Mouse (Mus musculus) megakaryocyte, embryonic 14.5 days (primary cell): Measurements from ENCODE around the gene Trpc3.

Experiments used
- FLI1 ChIP-seq: IDR thresholded peaks from 2 replicates; pipeline ENCODE4 v1.6.1; 2012; ENCODE audit warnings: low read length, inconsistent platforms, mixed read lengths
- GATA1 ChIP-seq: IDR thresholded peaks from 3 replicates; pipeline ENCODE4 v1.6.1; 2012; ENCODE audit warnings: mixed read lengths, low read length, inconsistent platforms, borderline replicate concordance

GRCm38 (mm10) chr3:36689392-36690291, at the start of gene Trpc3:
- no peak for TF ChIP-seq GATA1
- TF ChIP-seq FLI1 = no peak
